Mouse (Mus musculus): ENCODE data around the gene Cstf3. TPM values are rescaled to one million over a fixed set of nuclear protein-coding genes. Genes with fewer than 3 reads are reported as not detected.

Cstf3 gene
- total RNA-seq, 4 experiments from 2014 or later: 5.9 to 7.9 (median 6.9) TPM

DNA sequence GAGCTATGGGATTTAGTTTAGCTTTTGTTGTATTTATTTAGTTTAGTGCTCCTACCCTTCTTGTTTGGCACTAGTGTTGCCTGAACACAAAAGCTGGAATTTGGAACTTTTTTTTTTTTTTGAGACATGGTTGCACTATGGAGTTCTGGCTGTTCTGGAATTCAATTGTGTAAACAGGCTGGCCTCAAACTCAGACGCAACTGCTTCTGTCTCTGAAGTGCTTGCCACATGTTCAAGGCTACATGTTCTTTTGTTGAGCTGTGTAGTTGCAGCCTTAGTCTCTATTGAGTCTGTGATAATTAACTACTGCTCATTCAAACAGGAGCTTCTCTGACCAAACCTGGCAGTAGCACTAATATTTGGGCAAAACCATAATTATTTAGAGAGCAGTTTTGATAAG, 13.1 kb downstream of the Cstf3 start:
- no peak for DNase-seq (ENCODE audit: low spot score in 2 of 2)

DNA sequence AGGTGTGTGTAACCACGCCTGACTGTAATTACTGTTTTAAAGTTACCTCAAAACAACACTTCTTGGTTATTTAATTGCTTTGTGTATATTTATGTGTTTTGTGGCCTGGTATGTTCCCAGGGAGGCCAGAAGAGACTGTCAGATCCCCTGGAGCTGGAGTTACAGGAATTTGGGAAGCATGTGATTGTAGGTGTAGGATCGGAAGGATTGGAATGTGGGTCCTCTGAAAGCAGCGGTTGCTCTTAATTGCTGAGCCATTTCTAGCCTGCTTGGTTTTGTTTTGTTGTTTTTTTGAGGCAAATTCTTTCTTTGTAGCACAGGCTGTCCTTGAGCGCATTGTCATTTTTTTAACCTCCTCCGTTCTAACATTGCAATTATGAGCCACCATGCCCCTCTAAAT, 14.4 kb downstream of the Cstf3 start:
- DNase-seq (ENCODE audit: low spot score in 2 of 2): no peak

DNA sequence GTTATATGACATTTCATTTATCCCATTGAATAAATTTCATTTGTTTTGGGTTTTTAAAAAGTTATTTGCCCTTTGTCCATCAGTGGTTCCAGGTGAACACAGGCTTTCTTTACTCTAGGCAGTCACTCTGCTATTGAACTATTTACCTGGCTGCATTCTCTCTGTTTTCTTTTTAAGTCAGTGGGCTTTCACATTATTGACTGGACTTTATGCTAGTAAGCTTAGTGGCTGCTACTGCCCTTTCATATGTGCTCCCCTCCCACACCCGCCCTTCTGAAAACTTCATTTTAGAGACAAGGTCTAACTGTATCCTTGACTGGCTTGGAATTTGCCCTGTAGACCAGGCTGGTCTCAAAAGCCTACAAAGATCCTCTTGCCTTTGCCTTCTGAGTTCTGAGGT, 15.2 kb downstream of the Cstf3 start:
- DNase-seq (ENCODE audit: low spot score in 2 of 2): no peak

DNA sequence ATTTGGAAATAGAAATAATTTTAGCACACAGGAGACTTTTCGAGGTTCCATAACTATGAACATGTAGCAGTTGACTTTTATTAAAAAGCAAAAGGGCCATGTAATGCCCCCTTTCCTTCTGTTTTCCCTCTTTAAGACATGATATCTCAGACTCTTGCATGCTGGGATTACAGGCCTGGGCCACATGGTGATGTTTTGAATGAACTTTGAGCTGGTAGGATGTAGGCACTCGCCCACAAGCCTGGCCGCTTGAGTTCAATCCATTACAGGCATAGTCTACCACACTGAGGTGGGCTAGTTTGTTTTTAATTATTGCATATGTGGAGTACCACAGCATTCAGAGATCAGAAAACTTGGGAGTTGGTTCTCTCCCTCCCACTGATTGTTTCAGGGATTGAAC, 24.5 kb downstream of the Cstf3 start:
- DNase-seq (ENCODE audit: low spot score in 2 of 2): no peak

DNA sequence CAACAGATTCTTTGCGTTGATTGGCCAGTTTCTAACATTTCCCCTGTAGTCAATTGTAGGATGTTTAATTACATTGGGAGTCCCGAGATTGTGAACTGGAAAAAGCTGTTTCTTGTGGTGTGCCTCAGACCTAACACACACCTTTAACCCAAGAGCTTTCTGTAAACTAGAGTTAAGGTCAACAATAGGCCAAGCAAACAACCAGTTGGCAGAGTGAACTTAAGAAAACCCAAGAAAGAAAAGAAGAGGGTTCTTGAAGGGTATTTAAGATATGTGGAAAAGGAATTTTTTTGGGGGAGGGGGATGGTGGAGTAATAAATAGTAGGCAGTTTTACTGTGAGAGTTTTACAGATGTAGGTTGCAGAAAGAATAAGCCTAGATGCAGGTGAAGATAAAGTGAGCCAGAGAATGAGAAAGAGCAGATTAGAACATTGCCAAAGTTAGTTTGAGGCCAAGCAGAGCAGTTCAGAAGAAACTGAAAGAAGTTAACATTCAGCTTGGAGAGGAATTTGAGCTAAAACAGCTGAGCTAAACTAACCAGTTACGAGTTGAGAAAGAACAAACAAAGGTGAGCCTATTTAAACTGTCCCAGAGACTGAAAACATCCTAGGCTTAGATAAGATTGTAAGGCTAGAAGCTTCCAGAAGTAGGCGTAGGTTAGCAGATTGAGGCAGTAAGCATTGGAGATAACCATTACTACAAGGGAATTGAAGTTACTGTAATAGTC, 25.8 kb downstream of the Cstf3 start:
- DNase-seq (ENCODE audit: low spot score in 2 of 2): no peak

GRCm38 (mm10) chr2:104658659-104659058, 68.3 kb downstream of the Cstf3 start:
- DNase-seq (ENCODE audit: low spot score in 2 of 2): no peak

DNA sequence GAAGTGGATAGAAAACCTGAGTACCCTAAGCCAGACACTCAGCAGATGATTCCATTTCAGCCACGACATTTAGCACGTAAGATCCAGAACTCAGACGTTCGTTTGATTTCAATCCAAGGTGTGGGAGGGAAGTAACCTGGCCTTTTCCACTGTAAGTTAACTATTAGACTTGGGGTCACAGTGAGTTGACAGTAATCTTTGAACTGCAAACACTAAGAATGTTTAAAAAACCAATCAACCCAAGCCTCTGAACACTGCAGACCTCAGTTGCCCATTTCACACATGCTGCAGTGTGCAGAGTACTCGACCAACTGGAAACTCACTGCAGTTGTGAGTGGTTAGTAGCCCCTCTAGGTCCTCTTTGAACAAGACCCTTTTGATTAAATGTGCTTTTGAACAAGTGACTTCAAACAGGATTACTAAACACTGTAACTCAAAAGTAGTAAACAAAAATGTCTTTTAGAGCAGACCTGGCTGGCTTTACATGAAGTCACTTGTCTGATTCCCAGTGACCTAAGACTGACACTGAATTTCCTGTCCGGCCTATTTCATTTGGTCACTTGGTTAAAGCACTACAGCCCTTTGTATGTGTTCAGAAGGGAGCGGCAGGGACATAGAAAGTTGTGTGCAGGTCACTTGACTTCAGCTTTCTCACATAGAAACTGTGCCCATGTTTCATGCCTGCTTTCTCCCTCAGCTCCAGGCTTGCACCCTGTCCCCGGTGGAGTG, 73.2 kb downstream of the Cstf3 start:
- DNase-seq (ENCODE audit: low spot score in 2 of 2): no peak

DNA sequence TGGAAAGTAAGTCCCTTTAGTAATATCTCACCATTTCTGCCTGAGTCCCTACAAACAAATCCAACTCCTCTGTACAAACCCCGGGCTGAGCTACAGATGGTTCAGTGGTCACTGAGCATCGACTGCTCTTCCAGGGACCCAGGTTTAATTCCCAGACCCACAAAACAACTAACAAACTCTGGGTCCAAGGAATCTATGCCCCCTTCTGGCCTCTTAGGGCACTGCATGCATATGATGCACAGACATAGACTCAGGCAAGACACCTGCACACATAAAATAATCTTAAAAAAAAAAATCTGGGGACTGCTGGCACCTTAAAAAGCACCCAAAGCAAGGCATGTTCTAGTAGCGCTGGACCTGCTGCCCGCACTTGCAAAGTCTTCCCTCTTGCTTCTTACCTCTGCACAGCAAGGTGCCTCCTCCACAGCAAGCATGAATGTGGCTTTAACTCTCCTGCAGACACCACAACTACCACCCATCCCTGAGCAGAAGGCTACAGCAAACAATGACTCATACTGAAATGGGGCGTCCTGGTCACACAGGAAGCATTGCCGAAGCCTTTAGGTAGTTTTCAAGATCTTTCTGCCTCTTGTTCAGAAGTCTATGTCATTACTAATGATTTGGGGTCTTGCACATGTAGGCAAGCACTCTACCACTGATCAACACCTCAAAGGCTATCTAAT, 78.9 kb downstream of the Cstf3 start:
- no peak for DNase-seq (ENCODE audit: low spot score in 2 of 2)

- DNase-seq (ENCODE audit: low spot score in 2 of 2): no peak
These were observed 81.4 kb downstream of the Cstf3 start for GRCm38 (mm10) chr2:104671724-104672123.

DNA sequence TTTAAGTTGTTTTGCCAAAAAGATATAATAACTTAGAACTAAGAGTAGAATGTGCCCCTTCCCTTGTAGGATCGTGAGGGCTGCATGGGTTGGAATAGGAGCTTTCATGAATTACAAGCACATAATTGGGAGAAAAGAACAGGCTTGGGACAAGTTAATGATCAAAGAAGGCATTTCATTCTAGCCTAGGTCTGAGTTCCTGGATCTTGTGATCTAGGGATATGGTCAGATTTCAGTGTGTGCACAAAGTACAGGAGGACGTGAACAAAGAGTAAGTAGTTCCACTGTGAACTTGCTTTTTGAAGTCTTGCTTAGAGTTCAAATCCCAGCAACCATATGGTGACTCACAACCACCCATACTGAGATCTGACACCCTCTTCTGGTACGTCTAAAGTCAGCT, 87.0 kb downstream of the Cstf3 start:
- DNase-seq (ENCODE audit: low spot score in 2 of 2): no peak

DNA sequence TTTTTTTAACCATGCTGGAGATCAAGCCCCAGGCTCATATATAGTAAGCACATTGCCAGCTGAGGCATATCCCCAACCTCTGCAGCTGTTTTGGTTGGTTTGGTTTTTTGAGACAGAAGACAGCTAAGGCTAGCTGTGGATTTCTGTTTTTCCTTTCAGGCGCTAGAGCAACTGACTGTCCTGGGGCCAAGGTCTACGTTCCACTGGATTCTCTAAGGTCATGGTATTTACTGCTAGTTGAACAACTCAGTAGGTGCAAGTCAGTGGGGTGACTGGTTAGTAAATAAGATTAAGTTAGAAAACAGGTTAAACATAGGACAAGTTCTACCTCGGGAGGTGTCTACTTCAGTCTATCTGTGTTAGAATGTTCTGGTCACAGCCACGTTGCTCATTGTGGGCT, 94.4 kb downstream of the Cstf3 start:
- DNase-seq (ENCODE audit: low spot score in 2 of 2): no peak

- peak; percentile 15 to 52 for DNase-seq (ENCODE audit: low spot score in 2 of 2)
These were observed 95.1 kb downstream of the Cstf3 start for GRCm38 (mm10) chr2:104685418-104685817.

GRCm38 (mm10) chr2:104687261-104687660, 96.9 kb downstream of the Cstf3 start:
- DNase-seq (ENCODE audit: low spot score in 2 of 2): no peak

- no peak for DNase-seq (ENCODE audit: low spot score in 2 of 2)
These were observed 98.0 kb downstream of the Cstf3 start for GRCm38 (mm10) chr2:104688321-104688720.

- no peak for DNase-seq (ENCODE audit: low spot score in 2 of 2)
These were observed 98.4 kb downstream of the Cstf3 start for GRCm38 (mm10) chr2:104688724-104689123.

DNA sequence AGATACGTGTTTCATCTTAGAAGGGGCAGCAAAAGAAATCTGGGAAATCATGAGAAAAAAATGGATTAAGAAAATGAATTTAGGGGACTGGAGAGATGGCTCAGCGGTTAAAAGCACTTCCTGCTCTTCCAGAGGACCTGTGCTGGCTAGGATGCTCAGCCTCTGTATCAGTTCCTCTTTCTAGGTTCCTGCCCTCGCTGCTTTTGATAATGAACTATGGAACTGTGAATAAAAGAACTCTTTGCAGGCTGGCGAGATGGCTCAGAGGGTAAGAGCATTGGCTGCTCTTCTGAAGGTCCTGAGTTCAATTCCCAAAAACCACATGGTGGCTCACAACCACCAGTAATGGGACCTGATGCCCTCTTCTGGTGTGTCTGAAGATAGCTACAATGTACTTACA, 100.4 kb downstream of the Cstf3 start:
- no peak for DNase-seq (ENCODE audit: low spot score in 2 of 2)

- DNase-seq (ENCODE audit: low spot score in 2 of 2): no peak
These were observed 102.2 kb downstream of the Cstf3 start for GRCm38 (mm10) chr2:104692551-104692950.

DNA sequence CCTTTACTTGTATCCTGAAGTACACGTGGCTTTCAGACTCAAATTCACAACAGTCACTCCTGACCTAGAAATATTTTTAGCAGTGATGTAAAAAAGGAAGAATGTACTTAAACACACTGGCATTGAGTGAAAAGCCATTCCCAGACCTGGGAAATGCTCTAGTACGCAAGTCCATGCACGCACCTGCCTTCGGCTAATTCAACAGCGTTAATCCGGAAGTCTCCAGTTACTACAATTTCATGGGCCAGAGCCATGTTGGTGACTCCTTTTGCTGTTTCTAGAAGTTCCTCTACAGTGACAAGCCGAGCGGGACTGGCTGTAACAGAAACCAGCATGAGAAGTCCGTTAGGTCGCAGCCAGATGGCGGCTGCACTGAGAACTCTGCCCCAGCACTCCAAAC, 109.3 kb downstream of the Cstf3 start:
- peak in 1 of 2 experiments; percentile 4 for DNase-seq (ENCODE audit: low spot score in 2 of 2)

DNA sequence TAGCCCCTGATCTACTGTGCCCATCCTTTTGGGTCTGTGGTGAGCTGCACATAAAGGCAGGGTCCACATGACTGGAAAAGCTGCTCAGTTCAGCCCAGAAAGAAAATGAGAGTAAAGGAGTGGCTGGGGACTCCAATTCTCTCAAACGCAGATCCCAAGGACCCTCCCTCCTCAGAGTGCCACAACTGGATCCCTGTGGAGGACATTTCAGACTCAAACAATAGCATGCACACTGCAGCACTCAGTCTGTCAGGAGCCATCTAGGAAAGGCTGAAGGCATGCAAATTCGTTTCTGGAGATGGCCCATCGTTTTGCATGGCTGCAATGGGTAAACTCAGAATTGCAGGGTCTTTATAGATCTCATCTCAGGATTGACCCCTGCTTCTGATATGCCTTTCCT, 112.8 kb downstream of the Cstf3 start:
- no peak for DNase-seq (ENCODE audit: low spot score in 2 of 2)

DNA sequence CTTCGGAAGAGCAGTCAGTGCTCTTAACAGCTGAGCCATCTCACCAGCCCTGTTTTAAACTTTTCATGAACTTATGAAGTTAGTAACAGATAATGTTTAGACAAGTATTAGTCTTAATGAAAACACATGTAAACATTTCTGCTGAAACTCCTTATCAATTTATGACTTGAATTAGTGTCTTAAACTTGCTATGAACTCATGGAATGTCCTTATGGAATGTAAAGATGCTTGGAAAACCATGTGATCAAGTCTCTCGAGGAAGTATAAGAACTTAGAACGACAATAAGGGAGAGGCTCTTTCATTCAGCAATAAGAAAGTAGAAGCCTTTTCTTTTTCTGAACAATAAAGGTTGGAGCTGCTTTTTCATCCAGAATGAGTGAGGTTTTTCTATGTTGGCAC, 114.0 kb downstream of the Cstf3 start:
- no peak for DNase-seq (ENCODE audit: low spot score in 2 of 2)

DNA sequence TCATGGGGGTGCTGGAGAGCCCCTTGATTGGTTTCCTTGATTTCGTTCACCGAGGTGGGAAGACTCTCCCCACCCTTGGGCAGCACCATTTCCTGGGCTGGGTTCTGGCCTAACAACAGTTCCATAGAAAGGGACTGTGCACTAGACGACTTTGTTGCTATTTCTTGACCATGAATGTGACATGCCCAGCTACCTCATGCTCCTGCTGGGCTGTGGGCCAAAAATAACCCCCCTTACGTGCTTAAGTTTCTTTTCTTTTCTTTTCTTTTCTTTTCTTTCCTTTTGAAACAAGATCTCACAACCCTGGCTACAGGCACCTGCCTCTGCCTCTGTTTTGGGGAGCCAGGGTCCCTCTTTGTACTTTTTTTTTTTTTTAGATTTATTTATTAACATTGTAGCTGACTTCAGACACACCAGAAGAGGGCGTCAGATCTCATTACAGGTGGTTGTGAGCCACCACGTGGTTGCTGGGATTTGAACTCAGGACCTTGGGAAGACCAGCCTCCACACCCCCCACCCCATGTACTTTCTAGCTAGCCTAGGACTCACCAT, 119.5 kb downstream of the Cstf3 start:
- no peak for DNase-seq (ENCODE audit: low spot score in 2 of 2)

- no peak for DNase-seq (ENCODE audit: low spot score in 2 of 2)
These were observed 120.5 kb downstream of the Cstf3 start for GRCm38 (mm10) chr2:104710670-104711370.

All from gastrocnemius, adult 8-10 months (tissue).